Comparison of ENCODE assay signal across 10 mouse cellular contexts in the genomic region with DNA sequence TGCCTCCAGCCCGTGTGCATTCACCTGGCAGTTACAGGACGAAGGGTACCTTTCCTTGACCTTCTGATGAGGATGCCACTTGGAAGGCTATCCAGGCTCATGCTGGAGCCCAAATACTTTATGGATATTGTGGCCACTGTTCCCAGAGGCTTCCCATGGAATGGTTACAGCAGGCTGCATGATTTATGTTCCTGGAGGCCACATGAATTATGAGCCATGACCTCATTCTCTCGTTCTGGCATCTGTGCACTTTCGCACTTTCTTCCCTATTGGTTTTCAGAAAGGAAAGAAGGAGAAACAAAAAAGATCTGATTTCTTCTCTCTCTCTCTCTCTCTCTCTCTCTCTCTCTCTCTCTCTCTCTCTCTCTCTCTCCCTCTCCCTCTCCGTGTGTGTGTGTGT.
DNase-seq lines count a peak whose midpoint lies in the region; ATAC-seq and TF ChIP-seq lines count a peak whose summit lies in the region.
"Had no signal": no experiment of that assay in that cellular context is flagged by ENCODE, and none has a peak within 500 bp of the region (broad histone marks: within the 10 kb centered on the region; RNA-seq: fewer than 3 reads in every experiment).

No protein-coding gene starts in this region.

- H3K9ac ChIP-seq in forebrain, embryonic 12.5 days, result no peak overlapping the region
- no peak overlapping the region for H3K9ac ChIP-seq in forebrain, embryonic 11.5 days (ENCODE audit: low read length)
- no peak overlapping the region for H3K9ac ChIP-seq in midbrain, embryonic 12.5 days (replicated peaks)
- no peak overlapping the region for H3K9ac ChIP-seq in midbrain, postnatal 0 days (replicated peaks; ENCODE audit: low read length, poor library complexity, severe bottlenecking)
- H3K9ac ChIP-seq in hindbrain, embryonic 13.5 days, result no peak overlapping the region; the same call in 1 of the 2 replicates
- no peak overlapping the region for H3K9ac ChIP-seq in neural tube, embryonic 12.5 days

- no peaks in the 10 kb centered on the region; the same call in 1 of the 2 replicates for H3K36me3 ChIP-seq in forebrain, embryonic 12.5 days (replicated peaks)
- H3K36me3 ChIP-seq in forebrain, embryonic 11.5 days (ENCODE audit: control insufficient read depth, insufficient read depth, low read length), result no peaks in the 10 kb centered on the region
- peaks cover 11% of the 10 kb centered on the region for H3K36me3 ChIP-seq in midbrain, embryonic 12.5 days
- no peaks in the 10 kb centered on the region for H3K36me3 ChIP-seq in midbrain, postnatal 0 days (ENCODE audit: insufficient read depth, low read length)
- H3K36me3 ChIP-seq in hindbrain, embryonic 13.5 days, result no peaks in the 10 kb centered on the region
- no peaks in the 10 kb centered on the region for H3K36me3 ChIP-seq in neural tube, embryonic 12.5 days

- no peak for ATAC-seq in forebrain, embryonic 12.5 days (ENCODE audit: low FRiP score)
- no peak for ATAC-seq in forebrain, embryonic 11.5 days (replicated peaks; ENCODE audit: low FRiP score)
- ATAC-seq in midbrain, embryonic 12.5 days (ENCODE audit: low FRiP score, low read depth), result no peak
- ATAC-seq in midbrain, postnatal 0 days (ENCODE audit: low FRiP score), result no peak
- ATAC-seq in hindbrain, embryonic 13.5 days (ENCODE audit: low FRiP score), result no peak
- ATAC-seq in neural tube, embryonic 12.5 days (ENCODE audit: low FRiP score, low read depth), result no peak
- ATAC-seq: inflammation-experienced regulatory T-cells, adult 6 months had no signal

- H3K4me2 ChIP-seq in forebrain, embryonic 12.5 days, result no peak overlapping the region
- H3K4me2 ChIP-seq in forebrain, embryonic 11.5 days (ENCODE audit: low read depth, low read length, severe bottlenecking), result no peak overlapping the region
- H3K4me2 ChIP-seq in midbrain, embryonic 12.5 days (replicated peaks), result no peak overlapping the region
- H3K4me2 ChIP-seq in midbrain, postnatal 0 days (ENCODE audit: low read depth, low read length, poor library complexity, severe bottlenecking), result no peak overlapping the region
- no peak overlapping the region for H3K4me2 ChIP-seq in hindbrain, embryonic 13.5 days
- no peak overlapping the region for H3K4me2 ChIP-seq in neural tube, embryonic 12.5 days (replicated peaks)

- peaks cover 55% of the 10 kb centered on the region for H3K4me1 ChIP-seq in forebrain, embryonic 12.5 days
- peaks cover 27% of the 10 kb centered on the region for H3K4me1 ChIP-seq in forebrain, embryonic 11.5 days (replicated peaks; ENCODE audit: control insufficient read depth, insufficient read depth, low read length)
- H3K4me1 ChIP-seq in midbrain, embryonic 12.5 days, result peaks cover 56% of the 10 kb centered on the region
- peaks cover 10% of the 10 kb centered on the region; the same call in 1 of the 2 replicates for H3K4me1 ChIP-seq in midbrain, postnatal 0 days (ENCODE audit: insufficient read depth, low read length)
- peaks cover 74% of the 10 kb centered on the region for H3K4me1 ChIP-seq in hindbrain, embryonic 13.5 days (replicated peaks)
- H3K4me1 ChIP-seq in neural tube, embryonic 12.5 days, result peaks cover 58% of the 10 kb centered on the region

- H3K9me3 ChIP-seq in forebrain, embryonic 12.5 days, result no peaks in the 10 kb centered on the region
- H3K9me3 ChIP-seq in forebrain, embryonic 11.5 days (ENCODE audit: control insufficient read depth, low read length), result no peaks in the 10 kb centered on the region
- H3K9me3 ChIP-seq in midbrain, embryonic 12.5 days, result no peaks in the 10 kb centered on the region
- H3K9me3 ChIP-seq in midbrain, postnatal 0 days (ENCODE audit: low read length), result no peaks in the 10 kb centered on the region
- H3K9me3 ChIP-seq in hindbrain, embryonic 13.5 days, result no peaks in the 10 kb centered on the region
- no peaks in the 10 kb centered on the region for H3K9me3 ChIP-seq in neural tube, embryonic 12.5 days

- H3K27me3 ChIP-seq in forebrain, embryonic 12.5 days, result no peaks in the 10 kb centered on the region
- H3K27me3 ChIP-seq in forebrain, embryonic 11.5 days (ENCODE audit: control insufficient read depth, insufficient read depth, low read length), result no peaks in the 10 kb centered on the region
- no peaks in the 10 kb centered on the region for H3K27me3 ChIP-seq in midbrain, embryonic 12.5 days
- H3K27me3 ChIP-seq in midbrain, postnatal 0 days (ENCODE audit: insufficient read depth, low read length), result no peaks in the 10 kb centered on the region
- H3K27me3 ChIP-seq in hindbrain, embryonic 13.5 days, result no peaks in the 10 kb centered on the region
- H3K27me3 ChIP-seq in neural tube, embryonic 12.5 days (replicated peaks), result no peaks in the 10 kb centered on the region

- DNase-seq in forebrain, embryonic 11.5 days (ENCODE audit: low spot score), result no peak
- no peak for DNase-seq in midbrain, postnatal 0 days (ENCODE audit: low spot score)
- DNase-seq in layer of hippocampus, postnatal 14 days (ENCODE audit: low spot score in 2 of 2), result no peak
- DNase-seq in right cerebral cortex, postnatal 14 days, result no peak
- DNase-seq: liver had no signal

- TF ChIP-seq CTCF in midbrain, postnatal 0 days (IDR thresholded peaks at IDR 0.05), result no peak

- H3K27ac ChIP-seq in forebrain, embryonic 12.5 days, result 0 out of 2 replicates have a peak overlapping the region, but pooled peaks have one; percentile 50
- H3K27ac ChIP-seq in forebrain, embryonic 11.5 days (ENCODE audit: low read depth, low read length), result no peak overlapping the region
- H3K27ac ChIP-seq in midbrain, embryonic 12.5 days (replicated peaks), result peak overlapping the region; percentile 80
- no peak overlapping the region for H3K27ac ChIP-seq in midbrain, postnatal 0 days (ENCODE audit: low read depth, low read length)
- peak overlapping the region; percentile 85 for H3K27ac ChIP-seq in hindbrain, embryonic 13.5 days
- H3K27ac ChIP-seq in neural tube, embryonic 12.5 days, result peak overlapping the region; percentile 57; the same call in 1 of the 2 replicates

- no peak overlapping the region for H3K4me3 ChIP-seq in forebrain, embryonic 12.5 days (replicated peaks)
- H3K4me3 ChIP-seq in forebrain, embryonic 11.5 days (ENCODE audit: low read depth, low read length), result no peak overlapping the region
- no peak overlapping the region for H3K4me3 ChIP-seq in midbrain, embryonic 12.5 days
- H3K4me3 ChIP-seq in midbrain, postnatal 0 days (ENCODE audit: low read depth, low read length), result no peak overlapping the region
- H3K4me3 ChIP-seq in hindbrain, embryonic 13.5 days, result no peak overlapping the region
- H3K4me3 ChIP-seq in neural tube, embryonic 12.5 days, result no peak overlapping the region

- WGBS in forebrain, embryonic 12.5 days, result 82% methylated on average over 4 of the region's 5 CpGs
- WGBS in forebrain, embryonic 11.5 days, result 76% methylated on average over 5 of the region's 5 CpGs
- 76% methylated on average over 5 of the region's 5 CpGs for WGBS in midbrain, embryonic 12.5 days
- 66% methylated on average over 5 of the region's 5 CpGs for WGBS in midbrain, postnatal 0 days
- 43% methylated on average over 4 of the region's 5 CpGs for WGBS in hindbrain, embryonic 13.5 days
- WGBS in neural tube, embryonic 12.5 days, result 15% methylated on average over 5 of the region's 5 CpGs

Comparison
In these comparisons a context has a peak if more than half of its experiments do, and no peak if none do; other contexts are left out.
1. H3K27ac ChIP-seq: peak in forebrain, embryonic 12.5 days (single experiment), midbrain, embryonic 12.5 days (single experiment), hindbrain, embryonic 13.5 days (single experiment) and neural tube, embryonic 12.5 days (single experiment); none in forebrain, embryonic 11.5 days (single experiment) and midbrain, postnatal 0 days (single experiment).